Mouse (Mus musculus) layer of hippocampus, adult 8-10 months (tissue): Measurements from ENCODE around the gene Slc51b. TPM values are rescaled to one million over a fixed set of nuclear protein-coding genes. Genes with fewer than 3 reads are reported as not detected.

Source experiments
- DNase-seq, 2 experiments: peaks; one replicate each; pipeline ENCODE4 v3.0.0; 2022; ENCODE audit warnings: low spot score in 2 of 2
- total RNA-seq, 4 experiments: library from RNA; stranded (reverse); gene quantifications; 2 replicates each; pipeline ENCODE4 v1.2.4; 2022

The Slc51b gene
- total RNA-seq, 4 experiments from 2014 or later: not detected

DNA sequence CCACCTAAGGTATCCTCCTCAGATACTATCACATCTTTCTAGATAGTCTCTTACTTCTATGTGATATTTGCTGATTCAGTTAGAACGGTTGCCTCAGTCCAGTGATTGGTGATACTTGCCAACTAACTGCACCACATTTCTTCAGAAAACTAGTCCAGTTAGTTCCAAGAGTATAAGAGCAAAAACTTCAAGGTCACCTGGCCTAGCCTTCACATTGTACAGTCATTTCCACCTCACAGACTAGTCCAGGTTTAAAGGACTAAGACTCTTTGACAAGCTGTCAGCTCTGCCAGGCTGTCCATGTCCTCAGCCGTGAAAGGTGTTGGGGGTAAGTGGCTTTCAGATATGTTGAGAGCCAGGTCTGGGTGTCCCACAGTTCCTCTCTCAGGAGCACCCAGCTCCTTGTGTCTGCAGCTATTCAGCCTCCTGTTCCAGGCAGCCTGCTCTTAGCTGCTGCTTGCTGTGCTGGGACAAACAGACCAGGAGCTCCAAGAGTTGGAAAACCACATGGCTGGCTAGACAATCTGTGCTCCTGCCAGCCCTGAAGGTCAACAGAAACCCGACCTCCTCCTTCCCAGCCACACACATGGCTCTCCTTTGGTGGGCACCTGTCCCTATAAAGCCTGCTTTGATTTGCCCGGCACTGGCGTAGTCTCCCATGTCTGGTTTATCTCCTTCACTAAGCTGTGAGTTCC lies 48.1 kb downstream of the Slc51b start:
- no peak for DNase-seq

DNA sequence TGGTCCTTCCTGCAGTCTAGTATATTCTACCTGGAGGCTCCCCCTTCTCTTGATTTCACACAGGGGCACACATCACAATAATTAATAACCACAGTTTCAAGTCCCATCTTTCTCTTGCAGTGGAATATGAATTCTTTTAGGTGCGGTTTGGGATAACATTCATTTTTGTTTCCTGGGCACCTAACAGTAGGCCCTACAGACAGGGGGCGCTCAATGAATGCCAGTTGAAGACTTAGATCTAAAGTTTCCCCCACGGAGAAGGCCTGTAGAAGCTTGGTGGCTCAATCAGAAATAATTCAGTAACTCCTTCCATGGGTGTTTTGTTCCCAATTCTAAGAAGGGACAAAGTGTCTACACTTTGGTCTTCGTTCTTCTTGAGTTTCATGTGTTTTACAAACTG lies 50.3 kb downstream of the Slc51b start:
- DNase-seq: peak in 1 of 2 experiments; percentile 46

DNA sequence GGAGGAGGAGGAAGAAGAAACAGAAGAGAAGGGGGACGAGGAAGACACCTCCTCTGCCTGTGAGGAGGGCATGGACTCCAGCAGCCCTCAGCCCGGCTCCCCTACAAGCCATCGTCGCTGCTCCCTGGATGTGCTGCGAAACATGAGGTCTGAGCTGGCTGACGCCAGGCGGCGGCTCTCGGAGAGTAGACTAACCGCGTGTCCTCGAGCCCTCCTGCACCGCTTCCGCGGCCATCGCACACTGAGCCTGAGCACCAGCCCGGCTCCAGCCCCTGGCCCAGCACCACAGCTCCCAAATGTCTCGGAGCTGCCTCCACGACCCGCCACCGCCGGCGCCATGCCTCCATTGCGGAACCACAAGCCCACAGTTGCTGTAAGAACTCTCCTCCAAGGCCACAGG lies 51.0 kb downstream of the Slc51b start:
- DNase-seq: no peak

DNA sequence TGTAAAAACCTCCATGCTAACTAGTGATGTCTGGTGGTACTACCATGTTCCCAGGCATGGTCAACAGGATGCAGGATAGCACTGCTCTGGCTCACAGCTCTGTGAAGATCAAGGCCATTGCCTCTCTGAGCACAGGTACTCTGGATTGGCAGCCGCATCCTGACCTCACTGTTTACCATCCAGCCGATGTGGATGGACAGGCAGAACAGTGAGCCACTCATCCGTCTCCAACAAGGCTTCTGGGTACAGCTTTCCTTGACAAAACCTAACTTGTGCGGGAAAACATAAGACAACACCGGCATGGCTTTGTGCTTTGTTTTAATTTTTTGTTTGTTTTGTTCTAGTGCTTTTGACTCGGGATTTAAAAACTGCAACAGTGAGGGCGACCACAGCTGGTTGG lies 57.0 kb downstream of the Slc51b start:
- no peak for DNase-seq

DNA sequence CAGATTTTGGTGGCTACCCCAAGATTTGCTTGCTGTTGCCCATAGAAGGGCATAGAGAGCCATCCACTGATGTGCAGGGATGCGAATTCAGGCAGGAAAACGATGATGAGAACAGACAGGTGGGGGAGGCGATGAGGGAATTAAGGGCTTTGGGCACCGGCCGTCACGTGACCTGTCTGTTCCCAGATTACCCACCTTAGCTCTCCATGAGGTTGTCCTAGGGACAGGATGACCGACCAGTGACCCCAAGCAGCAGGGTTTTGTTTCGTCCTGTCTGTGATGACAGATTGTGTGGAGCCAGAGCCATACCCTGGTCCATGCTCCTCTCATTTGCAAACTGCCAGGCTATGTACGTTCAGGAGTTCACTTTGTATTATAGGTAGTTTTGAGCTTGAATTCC lies 59.1 kb downstream of the Slc51b start:
- DNase-seq: no peak

Other genes starting within 250 kb of the Slc51b start
- gene Parp16, start 227.6 kb downstream of the Slc51b start, total RNA-seq: 1 to 10 TPM; 4.4 to 6.0 (median 5.6) TPM
- under 1 TPM in 2 of 4 experiments, not detected in 2; 0.10 to 0.16 TPM for gene Cilp, start 157.8 kb downstream of the Slc51b start, total RNA-seq
- 10 to 100 TPM; 31.8 to 35.7 (median 32.3) TPM for gene Clpx, start 128.7 kb downstream of the Slc51b start, total RNA-seq
- gene Pdcd7, start 76.9 kb downstream of the Slc51b start, total RNA-seq: 10 to 100 TPM; 27.6 to 31.2 (median 29.1) TPM
- gene Ubap1l, start 61.9 kb downstream of the Slc51b start, total RNA-seq: 1 to 10 TPM; 3.3 to 7.4 (median 5.1) TPM
- gene Kbtbd13, start 31.3 kb downstream of the Slc51b start, total RNA-seq: under 1 TPM; 0.11 to 0.45 (median 0.23) TPM
- 1 to 10 TPM; 2.9 to 4.4 (median 3.8) TPM for gene Rasl12, start 24.4 kb downstream of the Slc51b start, total RNA-seq
- gene Mtfmt, start 12.8 kb upstream of the Slc51b start, total RNA-seq: 10 to 100 TPM; 16.6 to 20.5 (median 18.5) TPM
- 10 to 100 TPM; 33.7 to 37.7 (median 36.4) TPM for gene Spg21, start 38.0 kb upstream of the Slc51b start, total RNA-seq
- gene Ankdd1a, start 97.2 kb upstream of the Slc51b start, total RNA-seq: 1 to 10 TPM; 2.2 to 3.4 (median 2.8) TPM
- gene Plekho2, start 157.1 kb upstream of the Slc51b start, total RNA-seq: 10 to 100 TPM; 13.4 to 21.0 (median 14.2) TPM
- under 1 TPM; 0.09 to 0.24 (median 0.16) TPM for gene Pif1, start 164.2 kb upstream of the Slc51b start, total RNA-seq
- 1 to 10 TPM; 3.7 to 5.4 (median 4.6) TPM for gene Rbpms2, start 206.7 kb upstream of the Slc51b start, total RNA-seq
- 100 to 1,000 TPM; 188 to 226 (median 208) TPM for gene Oaz2, start 245.0 kb upstream of the Slc51b start, total RNA-seq